Mouse (Mus musculus): ENCODE results near the gene Spdl1.
"Not testable (repeated sequence)": the region's sequence is repeated elsewhere in the genome, so short reads cannot be mapped to it uniquely, and the experiment has no call there.

The Spdl1 gene

GRCm38 (mm10) chr11:34833318-34834086 is at the start of gene Spdl1:
Gene Spdl1, minus strand, starts transcription at chr11:34833641.
- DNase-seq, result peak; percentile 96 to 99

- DNase-seq, result peak; percentile 7 to 40
Observed at GRCm38 (mm10) chr11:34881528-34881927, 48.1 kb upstream of the Spdl1 start.

GRCm38 (mm10) chr11:34879678-34880077 is 46.2 kb upstream of the Spdl1 start:
- DNase-seq, result no peak

GRCm38 (mm10) chr11:34873861-34874260 is 40.4 kb upstream of the Spdl1 start:
- no peak for DNase-seq

GRCm38 (mm10) chr11:34872432-34872831 is 39.0 kb upstream of the Spdl1 start:
- no peak for DNase-seq

GRCm38 (mm10) chr11:34871991-34872390 is 38.5 kb upstream of the Spdl1 start:
- DNase-seq, result no peak

GRCm38 (mm10) chr11:34871456-34871855 is 38.0 kb upstream of the Spdl1 start:
- no peak for DNase-seq

- DNase-seq, result no peak
Observed at GRCm38 (mm10) chr11:34868626-34869025, 35.2 kb upstream of the Spdl1 start.

GRCm38 (mm10) chr11:34865741-34866270 is 32.4 kb upstream of the Spdl1 start:
- DNase-seq, result no peak

- DNase-seq, result no peak
Observed at GRCm38 (mm10) chr11:34865181-34865580, 31.7 kb upstream of the Spdl1 start.

- no peak for DNase-seq
Observed at GRCm38 (mm10) chr11:34856652-34857051, 23.2 kb upstream of the Spdl1 start.

- peak in 1 of 2 experiments; percentile 3 for DNase-seq
Observed at GRCm38 (mm10) chr11:34846268-34846652, 12.8 kb upstream of the Spdl1 start.

GRCm38 (mm10) chr11:34845567-34846267 is 12.3 kb upstream of the Spdl1 start:
- peak; percentile 10 to 39 for DNase-seq

- DNase-seq, result peak; percentile 11 to 27
Observed at GRCm38 (mm10) chr11:34843517-34843916, 10.1 kb upstream of the Spdl1 start.

GRCm38 (mm10) chr11:34840283-34840682 is 6.8 kb upstream of the Spdl1 start:
- no peak for DNase-seq

GRCm38 (mm10) chr11:34839051-34839450 is 5.6 kb upstream of the Spdl1 start:
- DNase-seq, result no peak

GRCm38 (mm10) chr11:34836272-34836671 is 2.8 kb upstream of the Spdl1 start:
- peak in 1 of 2 experiments; percentile 6 for DNase-seq

- no peak for DNase-seq
Observed at GRCm38 (mm10) chr11:34832678-34833077, 763 bp downstream of the Spdl1 start.

- DNase-seq, result no peak
Observed at GRCm38 (mm10) chr11:34827803-34828202, 5.6 kb downstream of the Spdl1 start.

GRCm38 (mm10) chr11:34826940-34827339 is 6.5 kb downstream of the Spdl1 start:
- DNase-seq, result no peak

GRCm38 (mm10) chr11:34824791-34825190 is 8.7 kb downstream of the Spdl1 start:
- no peak for DNase-seq

GRCm38 (mm10) chr11:34814767-34815166 is 18.7 kb downstream of the Spdl1 start:
- peak; percentile 7 to 11 for DNase-seq

- no peak for DNase-seq
Observed at GRCm38 (mm10) chr11:34814319-34814718, 19.1 kb downstream of the Spdl1 start.

GRCm38 (mm10) chr11:34805026-34805425 is 28.4 kb downstream of the Spdl1 start:
- not testable (repeated sequence) for DNase-seq

Measured in kidney, postnatal 36 days (tissue).